In genomic region chr14:25795561-25796174, GRCm38 (mm10) we compare ENCODE assay signal across 8 mouse cellular contexts. TPM values are rescaled to one million over a fixed set of nuclear protein-coding genes. Genes with fewer than 3 reads are reported as not detected.
DNase-seq lines count a peak whose midpoint lies in the region; ATAC-seq lines count a peak whose summit lies in the region.

No protein-coding gene starts in this region.

- no peak for DNase-seq in frontal cortex, postnatal 10 days (ENCODE audit: low spot score in 2 of 2)
- peak; percentile 68 for DNase-seq in embryo, embryonic 10 days (ENCODE audit: low spot score)
- peak; percentile 81 for DNase-seq in kidney, postnatal 10 days
- DNase-seq in right cerebral cortex, postnatal 4 days = peak; percentile 40

- peak overlapping the region; percentile 30; the same call in 1 of the 2 replicates for H3K4me2 ChIP-seq in heart, embryonic 11.5 days
- H3K4me2 ChIP-seq in lung, embryonic 15.5 days = no peak overlapping the region

- H3K4me1 ChIP-seq in heart, embryonic 11.5 days (ENCODE audit: control insufficient read depth, insufficient read depth, low read length) = no peaks in the 10 kb centered on the region; the same call in 1 of the 2 replicates
- H3K4me1 ChIP-seq in lung, embryonic 15.5 days = peaks cover 20% of the 10 kb centered on the region; the same call in 1 of the 2 replicates

- WGBS in heart, embryonic 11.5 days (ENCODE audit: insufficient replicate concordance) = 29% methylated on average over 10 of the region's 10 CpGs
- 25% methylated on average over 10 of the region's 10 CpGs for WGBS in lung, embryonic 15.5 days

- H3K9ac ChIP-seq in heart, embryonic 11.5 days (ENCODE audit: low read depth, low read length) = no peak overlapping the region
- no peak overlapping the region for H3K9ac ChIP-seq in lung, embryonic 15.5 days

- H3K27ac ChIP-seq in heart, embryonic 11.5 days (ENCODE audit: low read depth, low read length) = no peak overlapping the region
- peak overlapping the region; percentile 76 for H3K27ac ChIP-seq in lung, embryonic 15.5 days

- no peaks in the 10 kb centered on the region for H3K27me3 ChIP-seq in heart, embryonic 11.5 days (ENCODE audit: control insufficient read depth, insufficient read depth, low read length)
- no peaks in the 10 kb centered on the region for H3K27me3 ChIP-seq in lung, embryonic 15.5 days

- H3K36me3 ChIP-seq in heart, embryonic 11.5 days (ENCODE audit: control insufficient read depth, insufficient read depth, low read length) = no peaks in the 10 kb centered on the region
- H3K36me3 ChIP-seq in lung, embryonic 15.5 days = no peaks in the 10 kb centered on the region

- no peak overlapping the region for H3K4me3 ChIP-seq in heart, embryonic 11.5 days (ENCODE audit: low read depth, low read length)
- H3K4me3 ChIP-seq in lung, embryonic 15.5 days = no peak overlapping the region

- ATAC-seq in frontal cortex, adult (ENCODE audit: low TSS enrichment) = peak; percentile 75
- no peak for ATAC-seq in heart, embryonic 11.5 days (replicated peaks; ENCODE audit: insufficient number of reproducible peaks, low FRiP score, low TSS enrichment)
- peak; percentile 90; the same call in 1 of the 2 replicates for ATAC-seq in lung, embryonic 15.5 days (ENCODE audit: borderline replicate concordance, extremely low read depth, low FRiP score, low TSS enrichment)
- ATAC-seq in cerebellum, adult (ENCODE audit: insufficient number of reproducible peaks, low FRiP score, low TSS enrichment) = no peak

- 0 out of 2 replicates have a peak, but pooled peaks cover 3% of the 10 kb centered on the region for H3K9me3 ChIP-seq in heart, embryonic 11.5 days (replicated peaks; ENCODE audit: control insufficient read depth, low read length)
- H3K9me3 ChIP-seq in lung, embryonic 15.5 days = no peaks in the 10 kb centered on the region

RNA-seq across cellular contexts. Expression of gene Zcchc24, which starts 26.8 kb away (rescaled TPM):
- polyA plus RNA-seq in heart, embryonic 11.5 days (2014; fragmentation: Nextera tagmentation; extraction: Ambion mirVana) = 18.9 and 22.6 TPM in 2 replicates
- polyA plus RNA-seq in lung, embryonic 15.5 days (2015; fragmentation: Nextera tagmentation; extraction: Ambion mirVana) = 21.4 and 22.4 TPM in 2 replicates

RNA-seq across cellular contexts. Expression of gene Anxa11, which starts 46.3 kb away (rescaled TPM):
- polyA plus RNA-seq in heart, embryonic 11.5 days (2014; fragmentation: Nextera tagmentation; extraction: Ambion mirVana) = 14.7 and 18.6 TPM in 2 replicates
- 23.3 and 26.1 TPM in 2 replicates for polyA plus RNA-seq in lung, embryonic 15.5 days (2015; fragmentation: Nextera tagmentation; extraction: Ambion mirVana)

Comparison
In these comparisons a context has a peak if more than half of its experiments do, and no peak if none do; other contexts are left out.
1. ATAC-seq: peak in frontal cortex, adult (single experiment) and lung, embryonic 15.5 days (single experiment); none in heart, embryonic 11.5 days (single experiment) and cerebellum, adult (single experiment).
2. DNase-seq: peak in embryo, embryonic 10 days (single experiment), kidney, postnatal 10 days (single experiment) and right cerebral cortex, postnatal 4 days (single experiment); none in frontal cortex, postnatal 10 days (0 of 2).